Mouse (Mus musculus) megakaryocyte progenitor cell, adult 5-6 weeks (primary cell): ENCODE results near the gene Myh9. TPM values are rescaled to one million over a fixed set of nuclear protein-coding genes. Genes with fewer than 3 reads are reported as not detected.

Source experiments
- ATAC-seq: replicated peaks from 2 replicates; pipeline ENCODE4 v1.8.0; 2016; ENCODE audit warnings: mild to moderate bottlenecking, moderate TSS enrichment, inconsistent platforms; ENCODE audit not compliant: poor library complexity
- total RNA-seq, 2 experiments: library from RNA; stranded (forward) in 1 of 2; stranded (reverse) in 1 of 2; fragments of 157-497, 149-512 nt in 1 of 2; fragments of 200-1000 nt in 1 of 2; gene quantifications; 2 replicates each; pipeline versions ENCODE4 v1.2.3 to v1.2.4; 2015 to 2017

Myh9 gene
- total RNA-seq, 2 experiments from 2014 or later: 191 to 238 TPM

- ATAC-seq: peak; percentile 27; the same call in 1 of the 2 replicates
Observed at GRCm38 (mm10) chr15:77830481-77831137, 11.4 kb downstream of the Myh9 start.

GRCm38 (mm10) chr15:77829542-77829941 lies 12.4 kb downstream of the Myh9 start:
- ATAC-seq: no peak

GRCm38 (mm10) chr15:77828910-77829309 lies 13.1 kb downstream of the Myh9 start:
- no peak for ATAC-seq

- ATAC-seq: no peak
Observed at GRCm38 (mm10) chr15:77828242-77828641, 13.7 kb downstream of the Myh9 start.

GRCm38 (mm10) chr15:77827794-77828193 lies 14.2 kb downstream of the Myh9 start:
- peak; percentile 10; the same call in 1 of the 2 replicates for ATAC-seq

- no peak for ATAC-seq
Observed at GRCm38 (mm10) chr15:77827379-77827778, 14.6 kb downstream of the Myh9 start.

GRCm38 (mm10) chr15:77825382-77825781 lies 16.6 kb downstream of the Myh9 start:
- ATAC-seq: no peak

- ATAC-seq: no peak
Observed at GRCm38 (mm10) chr15:77824321-77824720, 17.7 kb downstream of the Myh9 start.

- ATAC-seq: no peak
Observed at GRCm38 (mm10) chr15:77823634-77824033, 18.3 kb downstream of the Myh9 start.

- peak; percentile 5; the same call in 1 of the 2 replicates for ATAC-seq
Observed at GRCm38 (mm10) chr15:77823196-77823595, 18.8 kb downstream of the Myh9 start.

- ATAC-seq: peak; percentile 83
Observed at GRCm38 (mm10) chr15:77822671-77823070, 19.3 kb downstream of the Myh9 start.

- ATAC-seq: no peak
Observed at GRCm38 (mm10) chr15:77822057-77822466, 19.9 kb downstream of the Myh9 start.

GRCm38 (mm10) chr15:77821424-77821823 lies 20.6 kb downstream of the Myh9 start:
- ATAC-seq: peak; percentile 28

- ATAC-seq: no peak
Observed at GRCm38 (mm10) chr15:77820480-77821163, 21.4 kb downstream of the Myh9 start.

- ATAC-seq: peak; percentile 30
Observed at GRCm38 (mm10) chr15:77819894-77820387, 22.0 kb downstream of the Myh9 start.

- ATAC-seq: no peak
Observed at GRCm38 (mm10) chr15:77818556-77819158, 23.3 kb downstream of the Myh9 start.

GRCm38 (mm10) chr15:77817417-77817816 lies 24.6 kb downstream of the Myh9 start:
- no peak for ATAC-seq

- ATAC-seq: no peak
Observed at GRCm38 (mm10) chr15:77816601-77816950, 25.4 kb downstream of the Myh9 start.

GRCm38 (mm10) chr15:77815867-77816600 lies 25.9 kb downstream of the Myh9 start:
- peak; percentile 43 for ATAC-seq

GRCm38 (mm10) chr15:77813639-77814375 lies 28.2 kb downstream of the Myh9 start:
- no peak; the same call in 1 of the 2 replicates for ATAC-seq
